Mouse (Mus musculus): Measurements from ENCODE around the gene Rec114. TPM values are rescaled to one million over a fixed set of nuclear protein-coding genes. Genes with fewer than 3 reads are reported as not detected.

Gene Rec114
- polyA plus RNA-seq, 1 experiment: 6.1 TPM

DNA sequence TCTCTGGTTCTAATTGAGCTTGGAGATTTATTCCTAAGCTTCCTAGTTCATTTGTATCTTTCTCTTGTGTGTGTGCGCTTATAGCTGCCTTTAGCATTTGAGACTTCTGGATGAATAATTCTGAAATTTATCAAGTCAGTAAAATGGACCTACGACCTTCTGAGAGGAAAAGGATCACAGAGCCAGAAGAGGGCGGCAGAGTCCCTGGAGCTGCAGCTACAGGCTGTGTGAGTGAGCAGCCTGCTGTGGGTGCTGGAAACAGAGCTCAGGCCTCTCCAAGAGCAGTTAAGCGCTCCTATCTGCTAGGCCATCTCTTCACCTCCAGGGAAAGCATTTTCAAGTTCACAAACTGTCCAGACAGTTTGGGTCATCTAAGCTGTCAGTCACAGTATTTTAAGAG lies 81.8 kb downstream of the Rec114 start:
- TF ChIP-seq EP300 (IDR thresholded peaks at IDR 0.05; ENCODE audit: insufficient read depth, low read depth, low read length) (no peak), CTCF (IDR thresholded peaks at IDR 0.05; ENCODE audit: low read depth, low read length) (peak; percentile 67)
- Histone ChIP-seq H3K9ac (ENCODE audit: low read depth, poor library complexity, severe bottlenecking) (no peak overlapping the region), H3K4me1 (ENCODE audit: control insufficient read depth, insufficient read depth, low read length) (no peaks in the 10 kb centered on the region), H3K27me3 (ENCODE audit: control insufficient read depth, insufficient read depth, low read length, poor library complexity, severe bottlenecking) (no peaks in the 10 kb centered on the region), H3K27ac (ENCODE audit: insufficient read depth, low read length) (no peak overlapping the region), H3K36me3 (ENCODE audit: control insufficient read depth, insufficient read depth, low read length, poor library complexity, severe bottlenecking) (no peaks in the 10 kb centered on the region), H3K4me3 (ENCODE audit: low read depth, low read length) (no peak overlapping the region), H3K9me3 (replicated peaks; ENCODE audit: control insufficient read depth, insufficient read depth, low read length, poor library complexity, severe bottlenecking) (no peaks in the 10 kb centered on the region)

DNA sequence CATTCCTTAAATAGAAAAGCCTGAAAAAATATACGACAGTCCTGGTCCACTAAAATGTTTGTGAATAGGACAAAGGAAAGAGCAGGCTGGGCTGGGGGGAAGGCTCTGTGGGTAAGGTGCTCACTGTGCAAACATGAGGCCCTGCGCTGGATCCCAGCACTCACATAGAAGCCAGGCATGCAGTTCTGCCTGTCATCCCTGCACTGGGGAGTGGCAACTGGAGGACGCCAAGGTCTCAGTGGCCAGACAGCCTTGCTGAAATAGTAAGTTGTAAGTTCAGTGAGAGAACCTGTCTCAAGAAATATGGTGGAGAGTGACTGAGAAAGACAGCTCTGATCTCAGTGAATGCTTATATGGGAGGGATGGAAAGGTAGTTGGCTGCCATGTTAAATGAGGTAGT lies 83.1 kb downstream of the Rec114 start:
- H3K4me3 ChIP-seq (ENCODE audit: low read depth, low read length): no peak overlapping the region
- H3K9ac ChIP-seq (ENCODE audit: low read depth, poor library complexity, severe bottlenecking): no peak overlapping the region
- H3K27ac ChIP-seq (ENCODE audit: insufficient read depth, low read length): no peak overlapping the region
- TF ChIP-seq EP300 (IDR thresholded peaks at IDR 0.05; ENCODE audit: insufficient read depth, low read depth, low read length): no peak
- no peak for TF ChIP-seq POLR2A (IDR thresholded peaks at IDR 0.05; ENCODE audit: insufficient read depth, low read length)
- H3K27me3 ChIP-seq (ENCODE audit: control insufficient read depth, insufficient read depth, low read length, poor library complexity, severe bottlenecking): no peaks in the 10 kb centered on the region
- H3K9me3 ChIP-seq (replicated peaks; ENCODE audit: control insufficient read depth, insufficient read depth, low read length, poor library complexity, severe bottlenecking): no peaks in the 10 kb centered on the region
- H3K36me3 ChIP-seq (ENCODE audit: control insufficient read depth, insufficient read depth, low read length, poor library complexity, severe bottlenecking): no peaks in the 10 kb centered on the region
- H3K4me1 ChIP-seq (ENCODE audit: control insufficient read depth, insufficient read depth, low read length): no peaks in the 10 kb centered on the region

DNA sequence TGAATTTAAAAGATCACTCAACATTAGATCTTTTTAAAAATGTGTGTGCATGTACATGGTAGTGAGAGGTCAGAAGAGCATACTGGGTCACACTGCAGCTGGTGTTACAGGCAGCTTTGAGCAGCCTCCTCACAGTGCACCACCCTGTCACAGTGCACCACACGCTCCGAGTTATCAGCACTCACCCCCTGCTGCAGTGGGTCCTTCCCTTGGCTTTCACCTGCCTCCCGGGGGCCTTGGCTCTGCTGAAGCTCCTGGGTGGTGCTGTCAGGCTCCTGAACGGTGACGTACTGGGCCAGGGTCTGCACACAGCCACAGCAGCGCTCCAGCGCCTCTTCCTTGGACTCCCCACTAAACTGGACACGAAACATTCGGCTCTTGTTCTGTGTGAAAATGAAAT lies 83.8 kb downstream of the Rec114 start:
- H3K36me3 ChIP-seq (ENCODE audit: control insufficient read depth, insufficient read depth, low read length, poor library complexity, severe bottlenecking): no peaks in the 10 kb centered on the region
- no peak for TF ChIP-seq POLR2A (IDR thresholded peaks at IDR 0.05; ENCODE audit: insufficient read depth, low read length)
- no peak for TF ChIP-seq CTCF (IDR thresholded peaks at IDR 0.05; ENCODE audit: low read depth, low read length)
- TF ChIP-seq EP300 (IDR thresholded peaks at IDR 0.05; ENCODE audit: insufficient read depth, low read depth, low read length): no peak
- H3K9ac ChIP-seq (ENCODE audit: low read depth, poor library complexity, severe bottlenecking): no peak overlapping the region
- no peak overlapping the region for H3K4me3 ChIP-seq (ENCODE audit: low read depth, low read length)
- H3K4me1 ChIP-seq (ENCODE audit: control insufficient read depth, insufficient read depth, low read length): no peaks in the 10 kb centered on the region
- no peak overlapping the region for H3K27ac ChIP-seq (ENCODE audit: insufficient read depth, low read length)
- H3K9me3 ChIP-seq (replicated peaks; ENCODE audit: control insufficient read depth, insufficient read depth, low read length, poor library complexity, severe bottlenecking): no peaks in the 10 kb centered on the region
- H3K27me3 ChIP-seq (ENCODE audit: control insufficient read depth, insufficient read depth, low read length, poor library complexity, severe bottlenecking): no peaks in the 10 kb centered on the region

DNA sequence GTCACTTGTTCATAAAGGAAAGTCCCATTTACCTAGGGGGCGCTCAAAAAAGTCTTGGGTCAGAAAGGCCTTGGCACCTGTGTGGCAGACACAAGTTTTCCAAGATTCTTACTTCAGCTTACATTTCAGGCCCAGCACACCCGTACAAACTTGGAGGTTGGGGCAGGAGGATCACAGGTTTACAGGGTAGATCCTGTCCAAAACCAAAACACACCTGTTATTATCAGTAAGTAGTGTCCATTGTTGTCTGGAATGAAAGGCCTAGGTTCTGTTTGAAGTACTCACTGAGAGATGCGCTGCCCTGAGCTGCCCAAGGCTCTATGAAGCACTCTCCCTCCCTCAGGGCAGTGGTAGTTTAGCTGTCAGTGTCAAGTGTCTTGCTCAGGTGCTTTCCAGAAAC lies 84.4 kb downstream of the Rec114 start:
- no peak overlapping the region for H3K9ac ChIP-seq (ENCODE audit: low read depth, poor library complexity, severe bottlenecking)
- no peak overlapping the region for H3K4me3 ChIP-seq (ENCODE audit: low read depth, low read length)
- TF ChIP-seq POLR2A (IDR thresholded peaks at IDR 0.05; ENCODE audit: insufficient read depth, low read length) (no peak), CTCF (IDR thresholded peaks at IDR 0.05; ENCODE audit: low read depth, low read length) (no peak), EP300 (IDR thresholded peaks at IDR 0.05; ENCODE audit: insufficient read depth, low read depth, low read length) (no peak)
- H3K27ac ChIP-seq (ENCODE audit: insufficient read depth, low read length): no peak overlapping the region
- no peaks in the 10 kb centered on the region for H3K9me3 ChIP-seq (replicated peaks; ENCODE audit: control insufficient read depth, insufficient read depth, low read length, poor library complexity, severe bottlenecking)
- no peaks in the 10 kb centered on the region for H3K27me3 ChIP-seq (ENCODE audit: control insufficient read depth, insufficient read depth, low read length, poor library complexity, severe bottlenecking)
- no peaks in the 10 kb centered on the region for H3K36me3 ChIP-seq (ENCODE audit: control insufficient read depth, insufficient read depth, low read length, poor library complexity, severe bottlenecking)
- no peaks in the 10 kb centered on the region for H3K4me1 ChIP-seq (ENCODE audit: control insufficient read depth, insufficient read depth, low read length)

DNA sequence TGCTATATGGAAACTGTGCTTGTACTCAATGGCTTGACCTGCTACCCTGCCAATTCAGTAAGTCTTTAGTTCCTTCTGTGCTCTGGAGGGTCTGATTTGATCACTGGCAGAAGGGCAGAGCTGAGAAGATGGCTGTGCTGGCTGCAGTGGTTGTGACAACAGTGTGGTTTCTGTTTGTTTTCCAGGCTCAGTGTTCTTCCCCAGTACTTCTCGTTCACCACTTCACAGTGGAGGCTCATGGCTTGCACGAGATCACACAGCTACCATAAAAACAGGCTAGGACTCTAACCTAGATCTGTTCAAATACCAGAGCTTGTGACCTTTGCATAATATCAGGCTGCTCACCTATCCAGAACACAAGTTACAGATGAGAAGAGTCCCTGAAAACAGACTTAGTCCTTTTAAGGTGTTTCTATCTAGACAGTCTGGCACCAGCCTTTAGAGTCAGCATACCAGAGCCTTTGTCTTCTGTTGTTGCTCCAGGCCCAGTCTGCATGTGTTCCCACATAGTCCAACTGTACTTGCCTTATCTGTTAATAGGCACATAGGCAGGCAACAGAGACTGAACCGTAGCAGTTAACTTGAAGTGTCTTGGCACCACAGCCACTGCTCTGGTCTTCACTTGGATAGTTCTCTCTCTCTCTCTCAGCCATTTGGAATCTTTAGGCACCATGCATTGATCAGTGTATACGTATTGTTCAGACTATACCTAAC lies 85.0 kb downstream of the Rec114 start:
- Histone ChIP-seq H3K27me3 (ENCODE audit: control insufficient read depth, insufficient read depth, low read length, poor library complexity, severe bottlenecking) (no peaks in the 10 kb centered on the region), H3K4me1 (ENCODE audit: control insufficient read depth, insufficient read depth, low read length) (no peaks in the 10 kb centered on the region), H3K27ac (ENCODE audit: insufficient read depth, low read length) (no peak overlapping the region), H3K9ac (ENCODE audit: low read depth, poor library complexity, severe bottlenecking) (no peak overlapping the region), H3K9me3 (replicated peaks; ENCODE audit: control insufficient read depth, insufficient read depth, low read length, poor library complexity, severe bottlenecking) (no peaks in the 10 kb centered on the region), H3K36me3 (ENCODE audit: control insufficient read depth, insufficient read depth, low read length, poor library complexity, severe bottlenecking) (no peaks in the 10 kb centered on the region; the same call in 1 of the 2 replicates), H3K4me3 (ENCODE audit: low read depth, low read length) (no peak overlapping the region)
- no peak for TF ChIP-seq CTCF (IDR thresholded peaks at IDR 0.05; ENCODE audit: low read depth, low read length)
- TF ChIP-seq POLR2A (IDR thresholded peaks at IDR 0.05; ENCODE audit: insufficient read depth, low read length): no peak
- TF ChIP-seq EP300 (IDR thresholded peaks at IDR 0.05; ENCODE audit: insufficient read depth, low read depth, low read length): no peak

DNA sequence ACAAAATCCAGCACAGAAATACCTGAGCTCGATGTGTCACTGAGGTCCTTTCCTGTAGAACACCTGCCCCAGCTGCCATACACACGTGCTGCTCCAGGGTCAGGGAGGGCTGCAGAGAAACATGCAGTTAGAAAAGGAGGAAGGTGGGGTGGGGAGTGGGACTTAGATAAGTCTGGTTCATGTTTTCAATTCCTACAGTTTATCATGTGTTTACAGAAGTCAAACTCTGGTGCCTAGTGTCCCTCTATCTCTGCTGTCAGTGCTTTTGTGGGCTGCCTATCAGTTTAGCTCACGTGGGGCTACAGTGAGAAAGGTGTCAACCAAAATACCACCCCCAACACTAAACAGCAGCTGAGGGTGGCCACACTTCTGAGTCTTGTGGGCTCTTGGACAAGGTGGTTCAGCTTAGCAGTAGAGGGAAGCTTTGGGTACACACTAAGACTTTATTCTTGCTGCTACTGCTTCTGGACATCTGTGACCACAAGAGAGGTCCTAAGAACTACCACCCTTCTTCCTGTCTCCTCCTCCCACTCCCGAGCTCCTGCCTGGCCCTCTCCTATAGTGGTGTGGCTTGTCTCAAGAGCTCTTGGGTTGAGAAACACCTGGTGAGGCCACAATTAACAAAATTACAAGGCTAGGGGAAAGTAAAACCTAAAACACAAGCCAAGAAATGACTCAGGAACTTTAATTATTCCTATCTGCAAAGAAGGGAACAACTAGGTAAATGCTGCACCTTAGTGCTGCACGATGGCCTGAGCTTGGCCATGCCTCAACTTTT lies 85.8 kb downstream of the Rec114 start:
- no peaks in the 10 kb centered on the region for H3K9me3 ChIP-seq (replicated peaks; ENCODE audit: control insufficient read depth, insufficient read depth, low read length, poor library complexity, severe bottlenecking)
- TF ChIP-seq EP300 (IDR thresholded peaks at IDR 0.05; ENCODE audit: insufficient read depth, low read depth, low read length): no peak
- no peak for TF ChIP-seq CTCF (IDR thresholded peaks at IDR 0.05; ENCODE audit: low read depth, low read length)
- no peak for TF ChIP-seq POLR2A (IDR thresholded peaks at IDR 0.05; ENCODE audit: insufficient read depth, low read length)
- no peak overlapping the region for H3K27ac ChIP-seq (ENCODE audit: insufficient read depth, low read length)
- H3K36me3 ChIP-seq (ENCODE audit: control insufficient read depth, insufficient read depth, low read length, poor library complexity, severe bottlenecking): no peaks in the 10 kb centered on the region; the same call in 1 of the 2 replicates
- H3K9ac ChIP-seq (ENCODE audit: low read depth, poor library complexity, severe bottlenecking): no peak overlapping the region
- no peak overlapping the region for H3K4me3 ChIP-seq (ENCODE audit: low read depth, low read length)
- no peaks in the 10 kb centered on the region for H3K27me3 ChIP-seq (ENCODE audit: control insufficient read depth, insufficient read depth, low read length, poor library complexity, severe bottlenecking)
- H3K4me1 ChIP-seq (ENCODE audit: control insufficient read depth, insufficient read depth, low read length): no peaks in the 10 kb centered on the region

Measured in ES-Bruce4 (cell line).